Mouse (Mus musculus): ENCODE data around the gene Ptdss2.

GRCm38 (mm10) chr7:141193348-141193856 lies 71.2 kb downstream of the Ptdss2 start:
- TF ChIP-seq CTCF (IDR thresholded peaks at IDR 0.05; ENCODE audit: low read depth) (no peak), EP300 (IDR thresholded peaks at IDR 0.05; ENCODE audit: low read depth) (no peak)
